Mouse (Mus musculus): ENCODE measurements at regions not wholly inside any gene's neighbourhood (a gene's known extent, or its start where the extent isn't known, plus 50 kb on each side); places are given as distances from the start of the nearest gene placed in this dataset.

DNA sequence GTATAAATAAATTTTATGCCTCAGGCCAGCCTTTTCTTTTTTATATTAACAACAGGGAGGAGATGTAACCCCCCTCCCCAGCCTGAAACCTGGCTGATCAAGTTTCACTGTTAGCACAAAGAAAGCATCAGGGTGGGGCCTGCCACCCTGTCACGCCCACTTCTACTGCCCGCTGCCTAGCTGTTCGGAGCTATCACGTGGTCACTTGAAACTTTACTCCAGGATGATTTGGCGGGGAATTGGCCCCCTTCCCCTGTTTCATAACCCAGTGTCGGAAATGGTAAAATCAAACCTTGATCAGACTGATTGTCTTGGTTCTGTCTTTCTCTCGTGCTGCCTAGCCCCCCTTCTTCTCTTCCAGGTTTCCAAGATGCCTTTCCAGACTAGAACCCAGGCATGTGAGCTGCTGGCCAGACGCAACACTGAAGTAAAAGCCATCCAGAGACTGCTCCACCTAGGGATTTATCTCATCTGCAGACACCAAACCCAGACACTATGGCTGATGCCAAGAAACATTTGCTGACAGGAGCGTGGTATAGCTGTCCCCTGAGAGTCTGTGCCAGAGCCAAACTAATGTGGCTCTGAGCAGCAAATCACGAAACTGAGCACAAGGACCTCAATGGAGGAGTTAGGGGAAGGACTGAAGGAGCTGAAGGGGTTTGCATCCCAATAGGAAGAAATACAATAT, 1386.6 kb upstream of the 1700008P02Rik start:
- dilution Hi-C loops (cut with MboI; ENCODE audit: extremely low pct_ligation_motif_present, extremely low pct_unique_long_range_greater_than_20kb, low sequenced_read_pairs) (no loop called here), in situ Hi-C loops (cut with MboI; ENCODE audit: low pct_ligation_motif_present, low pct_unique_long_range_greater_than_20kb, low sequenced_read_pairs) (no loop called here)
- Histone ChIP-seq H3K4me3 (replicated peaks in 1 of 3; ENCODE audit: low read depth in 2 of 3, low read length in 2 of 3, poor library complexity in 1 of 3) (no peak overlapping the region), H3K9ac (ENCODE audit: insufficient read depth, low read depth) (no peak overlapping the region), H3K4me1 (ENCODE audit: control insufficient read depth in 1 of 2, insufficient read depth in 2 of 2) (no peaks in the 10 kb centered on the region), H3K36me3 (replicated peaks in 1 of 2; ENCODE audit: control insufficient read depth in 1 of 2, insufficient read depth in 1 of 2, low read length in 1 of 2) (no peaks in the 10 kb centered on the region), H3K79me2 (replicated peaks; ENCODE audit: control insufficient read depth, extremely low read depth, insufficient read depth, poor library complexity, severe bottlenecking) (no peaks in the 10 kb centered on the region), H3K27me3 (replicated peaks) (no peaks in the 10 kb centered on the region), H3K27ac (ENCODE audit: insufficient read depth, low read depth) (no peak overlapping the region), H3K4me2 (ENCODE audit: insufficient read depth, low read depth, poor library complexity, severe bottlenecking) (no peak overlapping the region), H3K9me3 (replicated peaks; ENCODE audit: low read length) (peaks cover 25% of the 10 kb centered on the region)
- no peak for TF ChIP-seq MXI1 (IDR thresholded peaks at IDR 0.05; ENCODE audit: low read depth, low read length)
- TF ChIP-seq ZNF384 (IDR thresholded peaks at IDR 0.05; ENCODE audit: low read depth, low read length) = no peak
- TF ChIP-seq TBP (conservative IDR thresholded peaks at IDR 0.05; ENCODE audit: low read depth, low read length) = no peak
- no peak for TF ChIP-seq TCF12 (IDR thresholded peaks at IDR 0.05; ENCODE audit: low read depth, low read length)
- no peak for TF ChIP-seq USF2 (conservative IDR thresholded peaks at IDR 0.05; ENCODE audit: low read depth, low read length)
- TF ChIP-seq BHLHE40 (IDR thresholded peaks at IDR 0.05; ENCODE audit: low read depth, low read length) = no peak
- no peak for TF ChIP-seq IRF4 (IDR thresholded peaks at IDR 0.05; ENCODE audit: low read depth, low read length)
- TF ChIP-seq NELFE (IDR thresholded peaks at IDR 0.05; ENCODE audit: low read depth, low read length) = no peak
- TF ChIP-seq EP300 (IDR thresholded peaks at IDR 0.05; ENCODE audit: low read length) = no peak
- no peak for TF ChIP-seq ETS1 (conservative IDR thresholded peaks at IDR 0.05; ENCODE audit: low read depth, low read length)
- TF ChIP-seq PAX5 (IDR thresholded peaks at IDR 0.05; ENCODE audit: low read length) = no peak
- TF ChIP-seq UBTF (IDR thresholded peaks at IDR 0.05; ENCODE audit: low read depth, low read length) = no peak
- no peak for TF ChIP-seq ZC3H11A (IDR thresholded peaks at IDR 0.05; ENCODE audit: low read depth, low read length)
- TF ChIP-seq ZMIZ1 (IDR thresholded peaks at IDR 0.05; ENCODE audit: low read depth, low read length) = no peak
- no peak for TF ChIP-seq POLR2AphosphoS2 (IDR thresholded peaks at IDR 0.05; ENCODE audit: low read depth, low read length)
- TF ChIP-seq MAFK (IDR thresholded peaks at IDR 0.05; ENCODE audit: insufficient replicate concordance, low read length) = no peak
- DNase-seq (ENCODE audit: extremely low read depth) = no peak

DNA sequence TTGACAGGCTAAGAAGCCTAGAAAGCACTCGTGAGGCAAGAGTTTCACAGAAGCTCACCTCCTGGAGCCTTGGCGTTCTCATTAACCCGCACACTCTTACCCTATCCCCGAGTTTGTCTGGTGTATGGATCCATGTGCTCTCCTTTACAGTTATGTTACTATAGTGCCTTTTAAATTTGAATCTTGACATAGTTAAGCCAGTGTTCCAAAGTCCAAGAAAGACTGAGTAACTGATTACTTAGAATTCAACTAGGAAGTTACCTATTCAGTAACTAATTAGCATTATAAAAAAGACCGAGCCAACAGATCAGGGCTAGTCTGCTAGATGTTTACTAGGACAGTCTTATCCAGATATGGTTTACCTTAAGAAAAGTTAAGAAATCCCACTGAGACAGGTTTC, 1386.0 kb upstream of the 1700008P02Rik start:
- no peaks in the 10 kb centered on the region for H3K79me2 ChIP-seq (replicated peaks; ENCODE audit: control insufficient read depth, extremely low read depth, insufficient read depth, poor library complexity, severe bottlenecking)
- H3K9me3 ChIP-seq (replicated peaks; ENCODE audit: low read length) = peaks cover 21% of the 10 kb centered on the region
- H3K4me3 ChIP-seq (replicated peaks in 1 of 3; ENCODE audit: low read depth in 2 of 3, low read length in 2 of 3, poor library complexity in 1 of 3) = no peak overlapping the region
- TF ChIP-seq E2F4 (IDR thresholded peaks at IDR 0.05; ENCODE audit: insufficient replicate concordance, low read depth, low read length) (no peak), RAD21 (IDR thresholded peaks at IDR 0.05; ENCODE audit: low read depth, low read length) (no peak), TCF12 (IDR thresholded peaks at IDR 0.05; ENCODE audit: low read depth, low read length) (no peak), HCFC1 (IDR thresholded peaks at IDR 0.05; ENCODE audit: low read depth, low read length) (no peak), MYC (IDR thresholded peaks at IDR 0.05; ENCODE audit: low read depth, low read length) (no peak), NRF1 (IDR thresholded peaks at IDR 0.05; ENCODE audit: low read depth, low read length) (no peak), JUN (IDR thresholded peaks at IDR 0.05; ENCODE audit: insufficient read depth, low read depth, low read length) (no peak), USF2 (conservative IDR thresholded peaks at IDR 0.05; ENCODE audit: low read depth, low read length) (no peak), POLR2AphosphoS2 (IDR thresholded peaks at IDR 0.05; ENCODE audit: low read depth, low read length) (no peak), GABPA (IDR thresholded peaks at IDR 0.05; ENCODE audit: insufficient replicate concordance, low read depth, low read length) (no peak), TBP (conservative IDR thresholded peaks at IDR 0.05; ENCODE audit: low read depth, low read length) (no peak), SIN3A (IDR thresholded peaks at IDR 0.05; ENCODE audit: low read length) (no peak), KAT2A (IDR thresholded peaks at IDR 0.05; ENCODE audit: insufficient replicate concordance, low read length) (no peak), ETS1 (conservative IDR thresholded peaks at IDR 0.05; ENCODE audit: low read depth, low read length) (no peak), ZKSCAN1 (IDR thresholded peaks at IDR 0.05; ENCODE audit: borderline replicate concordance, low read depth, low read length) (no peak), NELFE (IDR thresholded peaks at IDR 0.05; ENCODE audit: low read depth, low read length) (no peak), POLR2A (IDR thresholded peaks at IDR 0.05; ENCODE audit: low read depth, low read length) (no peak)
- no peaks in the 10 kb centered on the region for H3K4me1 ChIP-seq (ENCODE audit: control insufficient read depth in 1 of 2, insufficient read depth in 2 of 2)
- no peaks in the 10 kb centered on the region for H3K27me3 ChIP-seq (replicated peaks)
- DNase-seq (ENCODE audit: extremely low read depth) = no peak
- H3K36me3 ChIP-seq (replicated peaks in 1 of 2; ENCODE audit: control insufficient read depth in 1 of 2, insufficient read depth in 1 of 2, low read length in 1 of 2) = no peaks in the 10 kb centered on the region
- dilution Hi-C loops (cut with MboI; ENCODE audit: extremely low pct_ligation_motif_present, extremely low pct_unique_long_range_greater_than_20kb, low sequenced_read_pairs) (no loop called here), in situ Hi-C loops (cut with MboI; ENCODE audit: low pct_ligation_motif_present, low pct_unique_long_range_greater_than_20kb, low sequenced_read_pairs) (no loop called here)
- no peak overlapping the region for H3K9ac ChIP-seq (ENCODE audit: insufficient read depth, low read depth)
- H3K4me2 ChIP-seq (ENCODE audit: insufficient read depth, low read depth, poor library complexity, severe bottlenecking) = no peak overlapping the region
- no peak overlapping the region for H3K27ac ChIP-seq (ENCODE audit: insufficient read depth, low read depth)

All from CH12.LX (cell line).